Mouse (Mus musculus): ENCODE results near the gene Cenpc1.

The Cenpc1 gene

DNA sequence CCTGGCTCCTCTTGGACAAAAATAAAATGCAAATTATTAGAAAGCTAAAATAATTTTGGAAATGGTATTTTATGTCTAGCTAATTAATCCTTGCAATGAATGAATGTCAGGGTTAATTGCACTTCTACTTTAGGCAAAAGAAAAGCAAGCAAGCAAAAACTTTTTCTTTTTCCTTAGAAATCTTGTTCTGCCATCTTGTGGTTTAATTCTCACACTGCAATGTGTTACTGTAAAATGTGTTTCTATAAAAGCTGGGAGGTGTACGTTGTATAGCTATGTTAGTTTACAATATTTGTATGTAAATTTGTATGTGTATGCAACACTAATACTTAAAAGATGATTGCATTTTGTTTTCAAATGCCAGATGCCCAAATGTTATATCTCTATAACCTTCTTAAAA, 70.8 kb downstream of the Cenpc1 start:
- DNase-seq = no peak

DNA sequence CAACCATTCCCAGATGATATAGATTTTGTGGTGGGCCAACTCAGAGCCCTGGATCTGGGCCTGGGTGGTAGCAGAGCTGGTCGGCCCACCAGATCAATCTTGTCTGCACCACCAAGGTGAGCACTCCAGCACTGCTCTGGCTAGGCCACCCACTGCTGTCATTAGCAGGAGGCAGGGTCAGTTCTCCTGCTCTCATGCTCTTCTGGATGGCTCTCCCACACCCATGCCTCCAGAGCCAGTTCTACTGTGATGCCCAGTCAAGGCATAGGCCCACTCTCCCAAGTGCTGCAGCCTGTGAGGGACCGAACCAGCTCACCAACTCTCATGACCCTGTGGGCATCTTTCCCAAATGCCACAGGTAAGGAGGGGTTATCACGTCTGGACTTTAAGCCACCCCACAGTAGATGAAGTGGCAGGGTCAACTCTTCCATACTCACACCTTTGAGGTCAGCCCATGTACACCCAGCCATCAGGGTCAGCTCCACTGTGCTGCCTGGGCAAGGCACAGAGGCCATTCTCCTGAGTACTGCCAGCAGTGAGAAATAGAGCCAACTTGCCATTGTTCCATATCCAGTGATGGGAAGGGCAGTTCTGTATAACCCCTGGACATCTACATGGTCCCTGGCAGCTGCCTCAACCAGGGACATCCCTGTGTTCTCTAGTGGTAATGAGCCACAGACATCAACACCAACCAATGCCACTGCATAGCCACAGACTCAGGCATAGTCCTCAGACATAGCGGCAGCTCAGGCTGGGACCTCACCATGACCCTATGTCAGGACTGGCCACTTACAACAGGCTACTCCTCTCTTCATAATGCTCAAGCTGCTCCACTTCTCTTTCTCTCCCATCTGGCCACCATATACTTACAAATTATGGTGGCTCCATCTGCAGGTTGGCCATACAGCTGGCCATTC, 72.3 kb downstream of the Cenpc1 start:
- DNase-seq = no peak

DNA sequence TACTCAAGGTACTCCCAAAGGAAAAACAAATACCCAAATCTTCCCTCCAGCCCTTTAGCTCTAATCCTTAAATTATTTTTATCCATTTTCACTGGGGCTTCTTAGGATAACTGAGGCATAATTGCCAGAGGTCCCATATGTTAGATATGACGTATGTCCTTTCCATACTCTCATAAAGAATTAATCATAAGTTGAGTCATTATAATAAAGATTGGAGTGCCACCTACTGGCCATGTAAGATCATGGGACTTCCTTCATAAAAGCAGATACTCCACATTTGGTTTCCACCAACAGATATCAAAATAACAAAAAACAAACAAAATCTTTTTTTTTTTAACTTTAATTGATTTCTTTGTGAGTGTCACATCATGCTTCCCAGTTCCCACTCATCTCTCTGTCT, 73.3 kb downstream of the Cenpc1 start:
- no peak for DNase-seq

DNA sequence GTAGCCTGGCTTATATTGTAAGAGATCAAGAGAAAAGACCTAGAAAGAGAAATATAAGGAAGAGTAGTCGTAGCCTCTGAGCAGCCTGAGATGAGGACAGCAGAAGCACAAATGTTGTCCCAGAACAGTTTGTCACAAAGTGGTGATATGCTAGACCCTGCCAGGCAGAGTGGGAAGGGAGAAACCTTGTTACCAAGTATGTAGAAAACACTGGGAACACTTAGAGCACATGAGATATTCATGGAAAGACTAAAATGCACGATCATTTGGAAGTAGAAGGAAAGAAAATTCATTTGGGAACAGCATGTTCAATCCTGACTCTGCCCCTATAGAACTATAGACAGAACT, 77.9 kb downstream of the Cenpc1 start:
- no peak for DNase-seq

DNA sequence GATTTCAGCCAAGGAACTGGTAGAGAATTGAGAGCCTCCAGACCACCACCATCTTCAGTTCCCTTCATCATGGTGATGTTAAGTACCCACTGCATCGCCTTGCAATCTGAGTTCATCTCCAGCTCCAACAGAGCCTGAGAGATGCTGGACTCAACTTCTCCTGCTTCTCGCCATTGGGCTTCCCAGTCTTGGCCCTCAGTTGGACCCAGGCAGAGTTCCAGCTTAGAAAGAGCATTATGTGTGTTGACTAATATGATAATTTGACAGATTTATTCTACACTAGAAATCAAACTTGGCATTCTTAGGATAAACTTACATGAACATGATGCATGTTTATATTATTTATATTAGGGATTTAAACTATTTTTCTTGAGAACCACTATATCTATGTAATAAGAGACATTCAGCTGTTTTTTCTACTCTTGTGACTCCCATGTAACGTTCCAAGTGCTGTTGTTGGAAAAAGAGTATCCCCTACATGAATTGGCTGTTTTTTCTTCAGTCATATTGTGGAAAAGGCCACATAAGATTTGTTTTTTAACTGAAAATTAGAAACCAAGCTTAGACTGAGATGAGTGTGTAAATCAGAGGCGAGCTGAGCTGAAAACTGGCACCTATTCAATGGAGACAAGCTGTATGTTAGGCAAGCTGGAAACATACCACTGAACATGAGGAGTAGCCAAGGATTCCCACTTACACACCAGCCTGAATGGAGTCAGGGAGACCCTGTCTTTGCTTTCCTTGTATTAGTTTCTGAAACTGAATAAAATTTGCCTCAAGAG, 78.5 kb downstream of the Cenpc1 start:
- DNase-seq = no peak

DNA sequence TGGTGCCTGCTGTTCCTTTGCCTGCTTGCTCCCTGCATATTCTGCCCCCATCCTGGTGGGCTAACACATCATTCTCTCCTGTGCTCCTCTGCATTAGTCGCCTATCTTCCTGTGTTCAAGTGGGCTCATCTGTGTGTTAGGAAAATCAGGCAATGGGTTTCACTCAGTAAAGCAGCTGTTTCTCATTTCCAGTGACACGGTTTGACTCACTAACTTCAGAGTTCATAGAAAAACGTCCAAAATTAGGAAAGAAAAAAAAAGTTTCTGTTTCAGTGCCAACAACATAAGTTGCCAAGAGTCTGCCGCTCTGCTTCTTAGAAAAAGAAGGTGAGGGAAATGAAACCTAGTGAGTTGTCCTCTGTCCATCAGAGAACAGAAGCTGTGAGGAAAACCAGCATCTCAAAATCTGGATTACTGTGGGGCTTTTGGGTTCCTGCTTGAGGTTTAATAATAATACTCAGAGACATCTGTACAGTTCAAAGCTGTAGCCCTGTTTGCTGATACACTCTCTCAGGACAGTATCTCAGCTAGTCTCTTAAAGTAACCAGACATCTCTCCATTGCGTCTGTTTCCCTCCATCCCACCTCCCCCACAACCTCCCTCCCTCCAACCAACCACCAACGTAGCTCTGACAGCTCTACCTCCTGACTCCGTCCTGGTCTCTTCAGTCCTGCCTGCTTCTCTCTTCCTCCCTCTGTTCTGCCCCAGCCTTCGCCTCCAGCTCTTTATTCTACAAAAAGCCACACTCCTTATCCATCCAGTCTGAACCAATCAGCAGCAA, 87.5 kb downstream of the Cenpc1 start:
- no peak for DNase-seq

DNA sequence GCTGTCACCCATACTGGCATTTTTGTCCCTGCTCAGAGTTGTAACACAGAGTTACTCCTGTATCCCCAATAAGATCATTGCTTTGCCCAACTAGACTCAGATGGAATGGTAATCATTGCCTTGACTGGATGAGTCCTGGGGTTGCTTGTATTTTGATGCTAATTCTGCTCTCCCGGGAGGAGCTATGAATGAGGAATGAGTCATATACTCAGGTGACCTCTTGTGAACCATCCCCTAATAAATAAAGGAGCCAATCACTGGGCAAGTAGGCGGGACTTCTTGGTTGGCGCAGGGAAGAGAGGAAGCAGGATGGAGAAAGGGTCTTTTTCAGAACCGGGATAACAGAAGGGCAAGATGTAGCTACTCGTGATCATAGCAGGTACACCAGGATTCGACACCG, 102.6 kb downstream of the Cenpc1 start:
- DNase-seq = no peak
